Mouse (Mus musculus): ENCODE data around the gene Cacna2d3.

GRCm38 (mm10) chr14:29174762-29175161 lies 546.9 kb downstream of the Cacna2d3 start:
- TF ChIP-seq POLR2A (IDR thresholded peaks at IDR 0.05; ENCODE audit: control insufficient read depth, low read depth, low read length) (no peak), CTCF (IDR thresholded peaks at IDR 0.05; ENCODE audit: control insufficient read depth, insufficient read depth, insufficient replicate concordance, low read depth, low read length) (no peak)

Data from testis, adult 2 months (tissue).